Mouse (Mus musculus): Measurements from ENCODE around the gene Frmd5.

Frmd5 gene

GRCm38 (mm10) chr2:121761281-121761795 lies 45.5 kb downstream of the Frmd5 start:
- no peak for DNase-seq

GRCm38 (mm10) chr2:121760646-121761045 lies 46.2 kb downstream of the Frmd5 start:
- DNase-seq, result no peak

- DNase-seq, result no peak
Measured at GRCm38 (mm10) chr2:121758258-121758657, 48.6 kb downstream of the Frmd5 start.

- DNase-seq, result no peak
Measured at GRCm38 (mm10) chr2:121756336-121756735, 50.6 kb downstream of the Frmd5 start.

GRCm38 (mm10) chr2:121755056-121755455 lies 51.8 kb downstream of the Frmd5 start:
- DNase-seq, result no peak

- no peak for DNase-seq
Measured at GRCm38 (mm10) chr2:121750121-121750520, 56.8 kb downstream of the Frmd5 start.

- DNase-seq, result no peak
Measured at GRCm38 (mm10) chr2:121741151-121741550, 65.7 kb downstream of the Frmd5 start.

GRCm38 (mm10) chr2:121739410-121739809 lies 67.5 kb downstream of the Frmd5 start:
- DNase-seq, result no peak

GRCm38 (mm10) chr2:121733426-121733825 lies 73.5 kb downstream of the Frmd5 start:
- DNase-seq, result no peak

- DNase-seq, result no peak
Measured at GRCm38 (mm10) chr2:121730486-121730885, 76.4 kb downstream of the Frmd5 start.

GRCm38 (mm10) chr2:121728907-121729575 lies 77.8 kb downstream of the Frmd5 start:
- DNase-seq, result no peak

- no peak for DNase-seq
Measured at GRCm38 (mm10) chr2:121724866-121725265, 82.0 kb downstream of the Frmd5 start.

- no peak for DNase-seq
Measured at GRCm38 (mm10) chr2:121723796-121724195, 83.1 kb downstream of the Frmd5 start.

GRCm38 (mm10) chr2:121719000-121719399 lies 87.9 kb downstream of the Frmd5 start:
- DNase-seq, result no peak

- DNase-seq, result no peak
Measured at GRCm38 (mm10) chr2:121717133-121717532, 89.8 kb downstream of the Frmd5 start.

- DNase-seq, result no peak
Measured at GRCm38 (mm10) chr2:121713567-121713966, 93.3 kb downstream of the Frmd5 start.

GRCm38 (mm10) chr2:121711748-121712384 lies 95.0 kb downstream of the Frmd5 start:
- no peak for DNase-seq

- DNase-seq, result no peak
Measured at GRCm38 (mm10) chr2:121709096-121709495, 97.8 kb downstream of the Frmd5 start.

- no peak for DNase-seq
Measured at GRCm38 (mm10) chr2:121707461-121707860, 99.4 kb downstream of the Frmd5 start.

GRCm38 (mm10) chr2:121705756-121706155 lies 101.1 kb downstream of the Frmd5 start:
- DNase-seq, result no peak

- DNase-seq, result no peak
Measured at GRCm38 (mm10) chr2:121699331-121699730, 107.6 kb downstream of the Frmd5 start.

GRCm38 (mm10) chr2:121695436-121695835 lies 111.5 kb downstream of the Frmd5 start:
- no peak for DNase-seq

- DNase-seq, result no peak
Measured at GRCm38 (mm10) chr2:121688107-121688506, 118.8 kb downstream of the Frmd5 start.

GRCm38 (mm10) chr2:121683606-121684005 lies 123.3 kb downstream of the Frmd5 start:
- DNase-seq, result no peak
